Mouse (Mus musculus) lung, embryonic 14.5 days (tissue): ENCODE data around the gene Scfd2. TPM values are rescaled to one million over a fixed set of nuclear protein-coding genes. Genes with fewer than 3 reads are reported as not detected.
A peak's percentile ranks its signal among the peaks of the same experiment; 100 is the strongest.

Source experiments
- ATAC-seq: fragments of 200-750 bp; cut with Nextera tagmentation; 2 replicates; pipeline ENCODE4 v1.8.0; 2017; ENCODE audit warnings: mild to moderate bottlenecking, moderate TSS enrichment, moderate library complexity; ENCODE audit not compliant: insufficient read depth
- DNase-seq: peaks from one replicate; pipeline ENCODE4 v3.0.0-alpha.2; 2015
- H3K27ac ChIP-seq: fragments of 300-500 bp; sonication (generic); 2 replicates; pipeline ENCODE4 v1.5.1; 2014; ENCODE audit warnings: low read depth, mild to moderate bottlenecking, moderate library complexity
- H3K27me3 ChIP-seq: fragments of 300-500 bp; sonication (generic); 2 replicates; pipeline ENCODE4 v1.6.1; 2014; ENCODE audit warnings: low read length, control low read depth; ENCODE audit not compliant: insufficient read depth
- H3K36me3 ChIP-seq: fragments of 300-500 bp; sonication (generic); 2 replicates; pipeline ENCODE4 v1.6.1; 2014; ENCODE audit warnings: control low read depth; ENCODE audit not compliant: insufficient read depth
- H3K4me1 ChIP-seq: fragments of 300-500 bp; sonication (generic); 2 replicates; pipeline ENCODE4 v1.6.1; 2014; ENCODE audit warnings: antibody characterized with exemption, control low read depth; ENCODE audit not compliant: insufficient read depth
- H3K4me2 ChIP-seq: fragments of 300-500 bp; sonication (generic); 2 replicates; pipeline ENCODE4 v1.6.1; 2014; ENCODE audit warnings: mild to moderate bottlenecking
- H3K4me3 ChIP-seq: fragments of 300-500 bp; sonication (generic); 2 replicates; pipeline ENCODE4 v1.5.1; 2014; ENCODE audit warnings: low read depth, low read length
- H3K9ac ChIP-seq: fragments of 300-500 bp; sonication (generic); 2 replicates; pipeline ENCODE4 v1.6.1; 2014
- H3K9me3 ChIP-seq: fragments of 300-500 bp; sonication (generic); 2 replicates; pipeline ENCODE4 v1.6.1; 2016; ENCODE audit warnings: low read depth, low read length, control low read depth
- CTCF ChIP-seq: IDR thresholded peaks from 2 replicates; pipeline ENCODE4 v1.5.1; 2016; ENCODE audit warnings: antibody characterized with exemption, low read depth
- WGBS: fragments of 180-500 bp; shearing (Covaris S2); extraction: QIAGEN DNeasy Blood & Tissue Kit; methylation state at CpG from one replicate; pipeline ENCODE4 v1.1.7; 2014; 5-methylcytosine and 5-hydroxymethylcytosine counted together
- polyA plus RNA-seq: library from polyadenylated mRNA; unstranded; fragments of >200 nt; fragmentation: Nextera tagmentation; extraction: Ambion mirVana; gene quantifications from 2 replicates; pipeline ENCODE4 v1.2.1, GENCODE M21; 2014

Scfd2 gene
- polyA plus RNA-seq, 1 experiment from 2014 or later: 17.8 TPM

DNA sequence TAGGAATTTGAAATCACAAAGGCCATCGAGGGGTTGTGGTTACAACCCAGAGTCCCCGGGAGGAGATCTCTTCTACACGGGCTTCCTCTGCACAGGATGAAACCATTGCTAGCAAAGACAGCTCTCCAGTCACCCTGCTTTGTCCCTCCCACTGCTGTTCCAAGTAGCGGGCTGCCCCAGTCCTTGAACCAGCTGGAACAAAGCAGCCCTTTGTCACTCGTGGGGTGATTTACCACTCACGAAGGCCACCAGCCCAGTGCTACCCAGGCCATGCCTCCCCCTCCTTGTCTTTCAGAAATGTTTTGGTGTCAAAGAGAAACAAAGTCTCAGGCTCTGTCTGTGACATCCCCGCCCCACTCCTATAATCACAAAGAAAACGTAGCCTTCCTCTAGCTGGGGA is 326.1 kb downstream of the Scfd2 start:
- no peak overlapping the region for H3K9ac ChIP-seq
- DNase-seq (no peak), ATAC-seq (no peak)
- TF ChIP-seq CTCF: no peak
- no peak overlapping the region for H3K4me3 ChIP-seq
- peaks cover 24% of the 10 kb centered on the region for H3K4me1 ChIP-seq
- 28% methylated on average over 8 of the region's 8 CpGs for WGBS
- H3K4me2 ChIP-seq: no peak overlapping the region
- H3K36me3 ChIP-seq: peaks cover 4% of the 10 kb centered on the region
- 0 out of 2 replicates have a peak overlapping the region, but pooled peaks have one; percentile 30 for H3K27ac ChIP-seq
- H3K9me3 ChIP-seq: peaks cover 5% of the 10 kb centered on the region; the same call in 1 of the 2 replicates
- H3K27me3 ChIP-seq: no peaks in the 10 kb centered on the region

- DNase-seq: no peak
Observed at GRCm38 (mm10) chr5:74204465-74204864, 327.1 kb downstream of the Scfd2 start.

GRCm38 (mm10) chr5:74202515-74202914 is 329.0 kb downstream of the Scfd2 start:
- peaks cover 34% of the 10 kb centered on the region for H3K36me3 ChIP-seq
- TF ChIP-seq CTCF: no peak
- DNase-seq (no peak), ATAC-seq (no peak)
- peaks cover 28% of the 10 kb centered on the region for H3K4me1 ChIP-seq
- no peak overlapping the region for H3K4me2 ChIP-seq
- H3K27ac ChIP-seq: no peak overlapping the region
- H3K4me3 ChIP-seq: no peak overlapping the region
- peaks cover 5% of the 10 kb centered on the region; the same call in 1 of the 2 replicates for H3K9me3 ChIP-seq
- H3K9ac ChIP-seq: no peak overlapping the region
- WGBS: 62% methylated on average over 4 of the region's 4 CpGs
- no peaks in the 10 kb centered on the region for H3K27me3 ChIP-seq

More at GRCm38 (mm10) chr5:74204465-74204864, 327.1 kb downstream of the Scfd2 start:
- TF ChIP-seq CTCF: no peak
- Histone ChIP-seq H3K27ac (no peak overlapping the region), H3K4me2 (no peak overlapping the region), H3K27me3 (no peaks in the 10 kb centered on the region), H3K4me1 (peaks cover 27% of the 10 kb centered on the region), H3K9ac (no peak overlapping the region), H3K36me3 (peaks cover 15% of the 10 kb centered on the region), H3K4me3 (no peak overlapping the region), H3K9me3 (peaks cover 5% of the 10 kb centered on the region; the same call in 1 of the 2 replicates)
- ATAC-seq: no peak
- WGBS: 63% methylated on average over 5 of the region's 5 CpGs

DNA sequence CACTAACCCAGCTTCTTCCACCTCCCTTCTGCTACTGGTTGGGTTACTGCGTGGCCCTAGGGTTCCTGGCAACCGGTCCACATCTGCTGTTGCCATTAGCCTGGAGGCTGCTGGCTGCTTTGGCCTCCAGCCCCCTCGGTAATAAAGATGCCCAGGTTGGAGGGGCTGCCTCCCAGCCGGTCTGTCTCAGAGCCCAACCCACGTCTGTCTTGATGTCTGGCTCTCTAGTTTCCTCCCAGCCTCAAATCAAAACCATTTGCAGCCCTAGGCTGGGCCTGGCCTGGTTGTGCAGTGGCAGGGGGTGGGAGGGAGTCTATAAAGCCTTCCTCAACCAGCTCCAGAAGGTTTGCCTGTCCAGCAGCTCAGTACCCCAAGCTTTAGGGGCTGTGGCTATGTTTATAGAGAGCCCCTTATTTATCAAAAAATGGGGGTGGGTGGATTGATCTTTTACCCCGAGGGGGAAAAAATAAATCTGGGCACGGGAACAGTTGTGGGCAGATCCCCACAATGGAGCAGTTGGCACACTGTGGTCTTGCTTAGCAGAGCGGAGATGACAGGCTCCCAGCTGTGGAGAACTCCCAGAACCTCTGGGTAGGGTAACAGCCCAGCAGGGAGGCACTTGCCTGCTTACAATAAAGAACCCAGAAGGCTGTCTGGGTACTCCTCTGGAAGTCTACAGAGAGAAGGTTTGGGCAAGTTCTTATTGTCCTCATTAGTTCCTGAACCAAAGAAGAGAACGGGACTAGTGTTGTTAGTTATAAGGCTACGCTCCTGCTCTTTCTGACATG is 329.8 kb downstream of the Scfd2 start:
- ATAC-seq (no peak), DNase-seq (no peak)
- H3K36me3 ChIP-seq: peaks cover 42% of the 10 kb centered on the region
- H3K9ac ChIP-seq: no peak overlapping the region
- WGBS: 60% methylated on average over 10 of the region's 10 CpGs
- H3K27me3 ChIP-seq: no peaks in the 10 kb centered on the region
- 0 out of 2 replicates have a peak overlapping the region, but pooled peaks have one; percentile 40 for H3K27ac ChIP-seq
- H3K9me3 ChIP-seq: peaks cover 5% of the 10 kb centered on the region; the same call in 1 of the 2 replicates
- H3K4me1 ChIP-seq: peaks cover 32% of the 10 kb centered on the region
- no peak for TF ChIP-seq CTCF
- H3K4me2 ChIP-seq: no peak overlapping the region
- H3K4me3 ChIP-seq: no peak overlapping the region

- H3K27ac ChIP-seq: peak overlapping the region; percentile 16; the same call in 1 of the 2 replicates
- TF ChIP-seq CTCF: no peak
- H3K4me3 ChIP-seq: no peak overlapping the region
- H3K4me1 ChIP-seq: peaks cover 28% of the 10 kb centered on the region
- H3K9me3 ChIP-seq: peaks cover 5% of the 10 kb centered on the region; the same call in 1 of the 2 replicates
- H3K4me2 ChIP-seq: no peak overlapping the region
- no peak for DNase-seq
- no peak overlapping the region for H3K9ac ChIP-seq
- ATAC-seq: 0 out of 2 replicates have a peak, but pooled peaks have one; percentile 10
- 65% methylated on average over 8 of the region's 8 CpGs for WGBS
- H3K36me3 ChIP-seq: peaks cover 45% of the 10 kb centered on the region
- no peaks in the 10 kb centered on the region for H3K27me3 ChIP-seq
Observed at GRCm38 (mm10) chr5:74200481-74200880, 331.1 kb downstream of the Scfd2 start.

DNA sequence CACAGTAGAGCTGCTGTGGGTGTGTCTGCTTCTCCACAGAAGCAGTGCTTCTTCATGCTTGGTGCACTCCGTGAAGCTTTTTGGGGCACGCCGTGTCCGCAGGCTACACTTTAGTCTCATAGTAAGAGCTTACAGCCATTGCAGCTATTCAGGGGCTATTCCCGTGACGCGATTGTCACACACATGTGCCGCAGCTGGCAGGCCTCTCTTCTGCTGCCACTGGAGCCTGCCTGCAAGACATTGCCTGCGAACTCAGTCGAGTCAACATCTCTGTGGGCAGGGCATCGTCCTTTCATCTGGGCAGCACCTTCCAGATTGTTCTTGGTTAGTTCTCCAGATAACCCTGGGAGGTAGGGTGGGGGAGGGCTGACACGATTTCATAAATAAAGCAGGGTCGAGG is 331.8 kb downstream of the Scfd2 start:
- no peak overlapping the region for H3K27ac ChIP-seq
- no peak for TF ChIP-seq CTCF
- H3K36me3 ChIP-seq: peaks cover 45% of the 10 kb centered on the region
- DNase-seq: no peak
- no peak for ATAC-seq
- H3K9ac ChIP-seq: no peak overlapping the region
- peaks cover 5% of the 10 kb centered on the region; the same call in 1 of the 2 replicates for H3K9me3 ChIP-seq
- no peaks in the 10 kb centered on the region for H3K27me3 ChIP-seq
- no peak overlapping the region for H3K4me3 ChIP-seq
- 68% methylated on average over 13 of the region's 13 CpGs for WGBS
- H3K4me1 ChIP-seq: peaks cover 28% of the 10 kb centered on the region
- peak overlapping the region; percentile 93; the same call in 1 of the 2 replicates for H3K4me2 ChIP-seq

GRCm38 (mm10) chr5:74198446-74198845 is 333.1 kb downstream of the Scfd2 start:
- ATAC-seq (no peak), DNase-seq (peak; percentile 52)
- WGBS: 49% methylated on average over 11 of the region's 11 CpGs
- Histone ChIP-seq H3K9ac (peak overlapping the region; percentile 82; the same call in 1 of the 2 replicates), H3K36me3 (peaks cover 45% of the 10 kb centered on the region), H3K27ac (no peak overlapping the region), H3K4me1 (peaks cover 41% of the 10 kb centered on the region), H3K4me2 (peak overlapping the region; percentile 93), H3K4me3 (peak overlapping the region; percentile 82), H3K9me3 (peaks cover 4% of the 10 kb centered on the region; the same call in 1 of the 2 replicates), H3K27me3 (no peaks in the 10 kb centered on the region)
- no peak for TF ChIP-seq CTCF
